Mouse (Mus musculus): Measurements from ENCODE around the gene Mtmr1.
"Not testable (repeated sequence)": the region's sequence is repeated elsewhere in the genome, so short reads cannot be mapped to it uniquely, and the experiment has no call there.

The Mtmr1 gene

GRCm38 (mm10) chrX:71364554-71364991, at the start of gene Mtmr1:
Gene Mtmr1 (plus strand): TSS chrX:71364760.
- DNase-seq (ENCODE audit: low read depth) = peak; percentile 65

- peak; percentile 56 for DNase-seq (ENCODE audit: low read depth)
These were observed 12.5 kb upstream of the Mtmr1 start for GRCm38 (mm10) chrX:71352033-71352432.

- no peak for DNase-seq (ENCODE audit: low read depth)
These were observed 9.2 kb upstream of the Mtmr1 start for GRCm38 (mm10) chrX:71355331-71355730.

- not testable (repeated sequence) for DNase-seq (ENCODE audit: low read depth)
These were observed 2.8 kb upstream of the Mtmr1 start for GRCm38 (mm10) chrX:71361793-71362192.

GRCm38 (mm10) chrX:71364062-71364461, 498 bp upstream of the Mtmr1 start:
- DNase-seq (ENCODE audit: low read depth) = no peak

GRCm38 (mm10) chrX:71365011-71365410, 451 bp downstream of the Mtmr1 start:
- DNase-seq (ENCODE audit: low read depth) = peak; percentile 39

GRCm38 (mm10) chrX:71365510-71365909, 950 bp downstream of the Mtmr1 start:
- DNase-seq (ENCODE audit: low read depth) = no peak

GRCm38 (mm10) chrX:71366973-71367372, 2.4 kb downstream of the Mtmr1 start:
- peak; percentile 45 for DNase-seq (ENCODE audit: low read depth)

GRCm38 (mm10) chrX:71376781-71377180, 12.2 kb downstream of the Mtmr1 start:
- peak; percentile 24 for DNase-seq (ENCODE audit: low read depth)

- DNase-seq (ENCODE audit: low read depth) = no peak
These were observed 13.9 kb downstream of the Mtmr1 start for GRCm38 (mm10) chrX:71378435-71378834.

GRCm38 (mm10) chrX:71381571-71381970, 17.0 kb downstream of the Mtmr1 start:
- peak; percentile 52 for DNase-seq (ENCODE audit: low read depth)

GRCm38 (mm10) chrX:71396326-71396725, 31.8 kb downstream of the Mtmr1 start:
- DNase-seq (ENCODE audit: low read depth) = peak; percentile 26

- no peak for DNase-seq (ENCODE audit: low read depth)
These were observed 41.7 kb downstream of the Mtmr1 start for GRCm38 (mm10) chrX:71406290-71406689.

GRCm38 (mm10) chrX:71408386-71408785, 43.8 kb downstream of the Mtmr1 start:
- no peak for DNase-seq (ENCODE audit: low read depth)

GRCm38 (mm10) chrX:71412776-71413175, 48.2 kb downstream of the Mtmr1 start:
- no peak for DNase-seq (ENCODE audit: low read depth)

GRCm38 (mm10) chrX:71413616-71414015, 49.1 kb downstream of the Mtmr1 start:
- DNase-seq (ENCODE audit: low read depth) = no peak

GRCm38 (mm10) chrX:71424852-71425251, 60.3 kb downstream of the Mtmr1 start:
- DNase-seq (ENCODE audit: low read depth) = peak; percentile 21

- peak; percentile 59 for DNase-seq (ENCODE audit: low read depth)
These were observed 61.4 kb downstream of the Mtmr1 start for GRCm38 (mm10) chrX:71425746-71426519.

- no peak for DNase-seq (ENCODE audit: low read depth)
These were observed 62.9 kb downstream of the Mtmr1 start for GRCm38 (mm10) chrX:71427491-71427890.

GRCm38 (mm10) chrX:71430900-71431299, 66.3 kb downstream of the Mtmr1 start:
- DNase-seq (ENCODE audit: low read depth) = no peak

GRCm38 (mm10) chrX:71434448-71434847, 69.9 kb downstream of the Mtmr1 start:
- DNase-seq (ENCODE audit: low read depth) = no peak

GRCm38 (mm10) chrX:71434860-71435259, 70.3 kb downstream of the Mtmr1 start:
- no peak for DNase-seq (ENCODE audit: low read depth)

GRCm38 (mm10) chrX:71435542-71435941, 71.0 kb downstream of the Mtmr1 start:
- no peak for DNase-seq (ENCODE audit: low read depth)

GRCm38 (mm10) chrX:71439473-71439872, 74.9 kb downstream of the Mtmr1 start:
- DNase-seq (ENCODE audit: low read depth) = no peak
